Mouse (Mus musculus): ENCODE data around the gene Atxn1. TPM values are rescaled to one million over a fixed set of nuclear protein-coding genes. Genes with fewer than 3 reads are reported as not detected.
A peak's percentile ranks its signal among the peaks of the same experiment; 100 is the strongest.

The Atxn1 gene
- polyA plus RNA-seq, 1 experiment from 2014 or later: 5.9 TPM

GRCm38 (mm10) chr13:45590898-45591297 lies 373.9 kb downstream of the Atxn1 start:
- no peaks in the 10 kb centered on the region for H3K27me3 ChIP-seq (ENCODE audit: insufficient read depth, low read length)
- H3K9ac ChIP-seq (replicated peaks; ENCODE audit: low read length): no peak overlapping the region
- ATAC-seq (ENCODE audit: low FRiP score, low TSS enrichment): no peak

DNA sequence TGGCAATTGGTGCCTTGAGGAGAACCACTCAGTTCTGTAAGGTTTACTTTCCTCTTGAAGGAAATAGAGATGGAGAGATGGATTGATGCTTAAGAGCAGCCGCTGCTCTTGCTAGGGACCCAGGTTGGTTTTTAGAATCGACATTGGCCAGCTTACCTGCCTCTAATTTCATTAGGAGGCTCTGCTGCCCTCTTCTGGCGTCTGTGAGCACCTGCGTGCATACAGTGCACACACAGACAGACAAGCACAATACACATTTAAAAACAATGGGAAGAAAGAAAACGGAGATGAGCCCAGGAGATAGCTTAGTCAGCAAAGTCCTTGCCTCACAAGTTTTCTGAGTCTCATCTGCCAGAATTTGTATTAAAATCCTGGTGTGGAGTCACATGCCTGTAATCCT lies 381.7 kb downstream of the Atxn1 start:
- H3K9me3 ChIP-seq (ENCODE audit: low read length): no peaks in the 10 kb centered on the region
- H3K36me3 ChIP-seq (ENCODE audit: insufficient read depth, low read length): no peaks in the 10 kb centered on the region
- 86% methylated on average over 5 of the region's 5 CpGs for WGBS
- H3K4me1 ChIP-seq (ENCODE audit: insufficient read depth, low read length): 0 out of 2 replicates have a peak, but pooled peaks cover 10% of the 10 kb centered on the region
- no peak overlapping the region for H3K4me2 ChIP-seq (replicated peaks; ENCODE audit: low read depth, low read length)
- ATAC-seq (ENCODE audit: low FRiP score, low TSS enrichment): no peak
- no peaks in the 10 kb centered on the region for H3K27me3 ChIP-seq (ENCODE audit: insufficient read depth, low read length)
- H3K4me3 ChIP-seq (ENCODE audit: low read length): no peak overlapping the region
- no peak overlapping the region for H3K9ac ChIP-seq (replicated peaks; ENCODE audit: low read length)
- H3K27ac ChIP-seq (ENCODE audit: low read length): no peak overlapping the region

More at GRCm38 (mm10) chr13:45590898-45591297, 373.9 kb downstream of the Atxn1 start:
- Histone ChIP-seq H3K4me1 (ENCODE audit: insufficient read depth, low read length) (0 out of 2 replicates have a peak, but pooled peaks cover 5% of the 10 kb centered on the region), H3K9me3 (ENCODE audit: low read length) (no peaks in the 10 kb centered on the region), H3K36me3 (ENCODE audit: insufficient read depth, low read length) (no peaks in the 10 kb centered on the region), H3K4me3 (ENCODE audit: low read length) (no peak overlapping the region), H3K4me2 (replicated peaks; ENCODE audit: low read depth, low read length) (no peak overlapping the region), H3K27ac (ENCODE audit: low read length) (no peak overlapping the region)

- no peak for ATAC-seq (ENCODE audit: low FRiP score, low TSS enrichment)
- no peaks in the 10 kb centered on the region for H3K36me3 ChIP-seq (ENCODE audit: insufficient read depth, low read length)
- H3K9me3 ChIP-seq (ENCODE audit: low read length): no peaks in the 10 kb centered on the region
- no peak overlapping the region for H3K4me3 ChIP-seq (ENCODE audit: low read length)
- H3K9ac ChIP-seq (replicated peaks; ENCODE audit: low read length): no peak overlapping the region
- no peaks in the 10 kb centered on the region for H3K27me3 ChIP-seq (ENCODE audit: insufficient read depth, low read length)
- H3K4me1 ChIP-seq (ENCODE audit: insufficient read depth, low read length): peaks cover 18% of the 10 kb centered on the region; the same call in 1 of the 2 replicates
- H3K27ac ChIP-seq (ENCODE audit: low read length): no peak overlapping the region
- no peak overlapping the region for H3K4me2 ChIP-seq (replicated peaks; ENCODE audit: low read depth, low read length)
- WGBS: 51% methylated on average over 12 of the region's 12 CpGs
These were observed 382.5 kb downstream of the Atxn1 start for GRCm38 (mm10) chr13:45582294-45582693.

DNA sequence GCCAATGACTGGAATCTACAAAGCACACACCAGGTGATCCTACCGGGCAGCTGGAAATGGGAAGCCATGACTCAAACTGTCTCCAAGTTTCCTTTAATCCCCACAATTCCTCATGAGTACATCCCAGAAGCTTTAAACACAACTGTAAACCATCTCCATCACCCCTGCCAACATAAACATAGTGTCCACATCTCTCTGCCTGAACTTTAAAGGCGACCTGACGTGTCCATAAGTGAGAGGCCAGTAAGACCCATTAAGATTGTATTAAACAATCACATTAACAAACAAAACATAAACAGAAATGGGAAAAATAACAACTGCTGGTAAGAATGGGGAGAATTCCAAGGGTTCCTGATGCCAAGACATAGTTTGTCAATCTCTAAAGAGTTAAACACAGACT lies 385.1 kb downstream of the Atxn1 start:
- Histone ChIP-seq H3K9ac (replicated peaks; ENCODE audit: low read length) (no peak overlapping the region), H3K4me3 (ENCODE audit: low read length) (no peak overlapping the region), H3K4me1 (ENCODE audit: insufficient read depth, low read length) (peaks cover 41% of the 10 kb centered on the region), H3K36me3 (ENCODE audit: insufficient read depth, low read length) (no peaks in the 10 kb centered on the region), H3K27me3 (ENCODE audit: insufficient read depth, low read length) (no peaks in the 10 kb centered on the region), H3K4me2 (replicated peaks; ENCODE audit: low read depth, low read length) (no peak overlapping the region), H3K27ac (ENCODE audit: low read length) (no peak overlapping the region), H3K9me3 (ENCODE audit: low read length) (no peaks in the 10 kb centered on the region)
- ATAC-seq (ENCODE audit: low FRiP score, low TSS enrichment): no peak
- 80% methylated on average over 3 of the region's 3 CpGs for WGBS

- WGBS: 46% methylated on average over 2 of the region's 2 CpGs
- H3K27ac ChIP-seq (ENCODE audit: low read length): peak overlapping the region; percentile 4
- H3K4me1 ChIP-seq (ENCODE audit: insufficient read depth, low read length): peaks cover 44% of the 10 kb centered on the region
- ATAC-seq (ENCODE audit: low FRiP score, low TSS enrichment): 0 out of 2 replicates have a peak, but pooled peaks have one; percentile 57
- H3K36me3 ChIP-seq (ENCODE audit: insufficient read depth, low read length): no peaks in the 10 kb centered on the region
- H3K4me3 ChIP-seq (ENCODE audit: low read length): no peak overlapping the region
- H3K9ac ChIP-seq (replicated peaks; ENCODE audit: low read length): no peak overlapping the region
- no peaks in the 10 kb centered on the region for H3K27me3 ChIP-seq (ENCODE audit: insufficient read depth, low read length)
- no peaks in the 10 kb centered on the region for H3K9me3 ChIP-seq (ENCODE audit: low read length)
- no peak overlapping the region for H3K4me2 ChIP-seq (replicated peaks; ENCODE audit: low read depth, low read length)
These were observed 387.0 kb downstream of the Atxn1 start for GRCm38 (mm10) chr13:45577784-45578183.

GRCm38 (mm10) chr13:45577366-45577765 lies 387.4 kb downstream of the Atxn1 start:
- Histone ChIP-seq H3K4me3 (ENCODE audit: low read length) (no peak overlapping the region), H3K36me3 (ENCODE audit: insufficient read depth, low read length) (no peaks in the 10 kb centered on the region), H3K27ac (ENCODE audit: low read length) (peak overlapping the region; percentile 2; the same call in 1 of the 2 replicates), H3K4me2 (replicated peaks; ENCODE audit: low read depth, low read length) (no peak overlapping the region), H3K9me3 (ENCODE audit: low read length) (no peaks in the 10 kb centered on the region), H3K4me1 (ENCODE audit: insufficient read depth, low read length) (peaks cover 44% of the 10 kb centered on the region), H3K9ac (replicated peaks; ENCODE audit: low read length) (no peak overlapping the region), H3K27me3 (ENCODE audit: insufficient read depth, low read length) (no peaks in the 10 kb centered on the region)
- WGBS: 58% methylated on average over 5 of the region's 5 CpGs
- ATAC-seq (ENCODE audit: low FRiP score, low TSS enrichment): no peak

DNA sequence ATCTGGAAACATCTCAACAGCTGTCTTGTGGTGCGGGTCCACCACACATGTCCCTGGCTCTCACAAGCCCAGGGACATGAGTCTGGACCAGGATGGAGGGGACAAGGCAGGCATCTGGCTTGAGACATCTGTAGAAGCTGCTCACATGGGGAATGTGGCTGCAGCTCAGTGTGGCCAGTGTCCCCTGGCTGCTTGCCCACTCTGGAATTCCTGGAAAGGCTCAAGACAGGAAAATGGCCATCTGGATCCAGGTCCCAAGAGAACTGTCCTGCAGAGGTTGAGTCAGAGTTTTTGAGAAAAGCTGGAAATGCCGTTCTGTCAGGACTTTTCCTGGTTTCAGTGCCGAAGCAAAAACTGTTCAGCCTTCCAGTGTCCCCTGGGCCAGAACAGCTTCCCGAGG lies 388.6 kb downstream of the Atxn1 start:
- no peak overlapping the region for H3K9ac ChIP-seq (replicated peaks; ENCODE audit: low read length)
- no peak overlapping the region for H3K4me3 ChIP-seq (ENCODE audit: low read length)
- H3K9me3 ChIP-seq (ENCODE audit: low read length): no peaks in the 10 kb centered on the region
- H3K27ac ChIP-seq (ENCODE audit: low read length): peak overlapping the region; percentile 94
- H3K4me1 ChIP-seq (ENCODE audit: insufficient read depth, low read length): peaks cover 44% of the 10 kb centered on the region
- WGBS: 56% methylated on average over 4 of the region's 4 CpGs
- peak; percentile 73 for ATAC-seq (ENCODE audit: low FRiP score, low TSS enrichment)
- H3K36me3 ChIP-seq (ENCODE audit: insufficient read depth, low read length): no peaks in the 10 kb centered on the region
- H3K4me2 ChIP-seq (replicated peaks; ENCODE audit: low read depth, low read length): no peak overlapping the region
- H3K27me3 ChIP-seq (ENCODE audit: insufficient read depth, low read length): no peaks in the 10 kb centered on the region

DNA sequence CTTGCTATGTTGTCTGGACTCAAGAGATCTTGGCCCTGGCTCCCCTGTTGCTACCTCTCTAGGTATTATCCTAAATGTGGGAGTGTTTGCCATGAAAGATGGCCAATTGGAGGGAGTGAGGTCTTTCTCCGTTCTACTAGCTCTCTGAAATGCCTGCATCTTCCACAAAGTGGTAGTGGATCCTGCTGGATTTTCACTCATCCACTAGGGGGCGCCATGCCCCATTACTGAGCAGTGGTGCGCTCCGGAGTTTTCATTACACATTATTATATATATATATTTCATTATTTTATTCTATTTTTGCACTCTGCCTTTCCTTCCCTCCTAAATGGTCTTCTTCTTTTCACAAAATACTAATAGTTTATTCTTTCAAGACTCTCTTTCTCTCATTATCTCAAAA lies 392.0 kb downstream of the Atxn1 start:
- no peak overlapping the region for H3K4me3 ChIP-seq (ENCODE audit: low read length)
- no peak for ATAC-seq (ENCODE audit: low FRiP score, low TSS enrichment)

DNA sequence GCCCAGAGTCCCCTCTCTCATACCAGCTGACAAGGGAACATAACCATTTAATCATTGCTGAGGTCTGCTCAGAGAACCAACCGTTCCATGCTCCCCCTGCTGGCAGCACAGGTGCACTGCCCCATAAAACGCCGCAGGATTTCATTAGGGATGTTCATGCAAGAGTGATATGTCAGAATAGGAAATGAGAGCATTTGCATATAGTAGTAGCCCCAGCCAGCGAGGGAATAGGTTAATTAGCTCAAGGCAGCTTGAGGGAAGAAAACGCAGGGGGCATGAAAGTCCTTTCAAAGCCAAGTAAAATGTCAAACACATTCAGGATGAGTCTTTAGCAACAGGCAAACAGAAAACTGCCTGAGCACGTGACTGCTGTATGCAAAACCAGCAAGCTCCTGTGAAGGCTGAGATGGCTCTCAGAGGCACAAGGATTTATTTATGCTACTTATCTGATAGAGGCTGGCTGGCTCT lies 393.0 kb downstream of the Atxn1 start:
- Histone ChIP-seq H3K9me3 (ENCODE audit: low read length) (no peaks in the 10 kb centered on the region), H3K4me2 (replicated peaks; ENCODE audit: low read depth, low read length) (0 out of 2 replicates have a peak overlapping the region, but pooled peaks have one; percentile 11), H3K9ac (replicated peaks; ENCODE audit: low read length) (no peak overlapping the region), H3K36me3 (ENCODE audit: insufficient read depth, low read length) (peaks cover 9% of the 10 kb centered on the region; the same call in 1 of the 2 replicates), H3K4me1 (ENCODE audit: insufficient read depth, low read length) (peaks cover 22% of the 10 kb centered on the region), H3K27ac (ENCODE audit: low read length) (no peak overlapping the region), H3K27me3 (ENCODE audit: insufficient read depth, low read length) (no peaks in the 10 kb centered on the region), H3K4me3 (ENCODE audit: low read length) (no peak overlapping the region)
- ATAC-seq (ENCODE audit: low FRiP score, low TSS enrichment): peak; percentile 12; the same call in 1 of the 2 replicates
- 4% methylated on average over 6 of the region's 6 CpGs for WGBS

More for the DNA sequence above, 392.0 kb downstream of the Atxn1 start:
- Histone ChIP-seq H3K4me1 (ENCODE audit: insufficient read depth, low read length) (peaks cover 31% of the 10 kb centered on the region), H3K27ac (ENCODE audit: low read length) (no peak overlapping the region), H3K36me3 (ENCODE audit: insufficient read depth, low read length) (0 out of 2 replicates have a peak, but pooled peaks cover 3% of the 10 kb centered on the region), H3K27me3 (ENCODE audit: insufficient read depth, low read length) (no peaks in the 10 kb centered on the region), H3K9ac (replicated peaks; ENCODE audit: low read length) (no peak overlapping the region), H3K4me2 (replicated peaks; ENCODE audit: low read depth, low read length) (no peak overlapping the region), H3K9me3 (ENCODE audit: low read length) (no peaks in the 10 kb centered on the region)
- 27% methylated on average over 4 of the region's 4 CpGs for WGBS

DNA sequence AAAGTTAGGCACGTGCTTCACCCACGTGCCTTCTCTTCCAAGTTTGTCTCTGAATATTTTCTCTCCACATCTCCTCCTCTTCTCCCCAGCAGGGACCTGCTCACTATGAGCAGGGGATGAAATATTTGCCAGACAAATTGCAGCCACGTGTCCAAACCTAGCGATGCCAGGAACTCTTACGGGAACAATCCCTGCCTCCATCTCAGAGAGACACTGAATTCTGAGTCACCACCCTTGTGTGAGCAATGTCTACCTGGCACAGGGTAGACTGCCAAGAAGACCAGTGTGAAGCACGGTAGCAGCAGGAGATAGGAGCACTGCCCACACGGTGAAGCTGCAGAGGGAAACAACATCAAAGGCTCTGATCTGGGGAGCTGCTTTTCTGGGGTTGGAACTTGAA lies 394.9 kb downstream of the Atxn1 start:
- no peaks in the 10 kb centered on the region for H3K27me3 ChIP-seq (ENCODE audit: insufficient read depth, low read length)
- H3K4me2 ChIP-seq (replicated peaks; ENCODE audit: low read depth, low read length): no peak overlapping the region
- peaks cover 18% of the 10 kb centered on the region; the same call in 1 of the 2 replicates for H3K36me3 ChIP-seq (ENCODE audit: insufficient read depth, low read length)
- ATAC-seq (ENCODE audit: low FRiP score, low TSS enrichment): no peak
- no peak overlapping the region for H3K4me3 ChIP-seq (ENCODE audit: low read length)
- no peak overlapping the region for H3K27ac ChIP-seq (ENCODE audit: low read length)
- WGBS: 73% methylated on average over 7 of the region's 7 CpGs
- no peaks in the 10 kb centered on the region for H3K9me3 ChIP-seq (ENCODE audit: low read length)
- no peak overlapping the region for H3K9ac ChIP-seq (replicated peaks; ENCODE audit: low read length)
- H3K4me1 ChIP-seq (ENCODE audit: insufficient read depth, low read length): peaks cover 4% of the 10 kb centered on the region; the same call in 1 of the 2 replicates
